Mouse (Mus musculus) cerebellum, adult 2 months (tissue): ENCODE data around the gene Zbtb20.

Experiments
- CTCF ChIP-seq: fragments of 200-500 bp; IDR thresholded peaks from 2 replicates; pipeline ENCODE4 v1.5.1; 2011; ENCODE audit warnings: low read depth, mild to moderate bottlenecking, control low read depth, low read length, moderate library complexity, borderline replicate concordance; ENCODE audit not compliant: insufficient read depth
- POLR2A ChIP-seq: fragments of 200-500 bp; IDR thresholded peaks from 2 replicates; pipeline ENCODE4 v1.6.1; 2011; ENCODE audit warnings: low read length, control low read depth, borderline replicate concordance; ENCODE audit not compliant: insufficient read depth

DNA sequence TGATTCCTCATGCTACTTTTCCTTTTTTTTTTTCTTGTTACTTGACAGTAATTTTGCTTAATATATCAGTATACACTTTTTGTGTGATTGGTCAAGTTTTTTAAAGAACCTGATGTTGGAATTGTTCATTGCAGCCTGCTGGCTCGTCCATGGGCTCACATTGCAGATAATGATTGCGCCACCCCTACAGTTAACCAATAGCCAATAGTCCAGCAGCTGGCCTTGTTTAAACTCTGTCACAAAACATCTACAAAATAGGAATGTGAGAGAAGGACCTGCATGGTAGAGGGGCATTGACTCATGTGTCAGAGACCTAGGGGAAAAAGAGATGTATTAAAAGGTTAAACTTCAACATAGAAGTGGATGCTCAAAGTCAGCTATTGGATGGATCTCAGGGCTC is 97.2 kb downstream of the Zbtb20 start:
- no peak for TF ChIP-seq CTCF
- no peak for TF ChIP-seq POLR2A
